In the genomic region with DNA sequence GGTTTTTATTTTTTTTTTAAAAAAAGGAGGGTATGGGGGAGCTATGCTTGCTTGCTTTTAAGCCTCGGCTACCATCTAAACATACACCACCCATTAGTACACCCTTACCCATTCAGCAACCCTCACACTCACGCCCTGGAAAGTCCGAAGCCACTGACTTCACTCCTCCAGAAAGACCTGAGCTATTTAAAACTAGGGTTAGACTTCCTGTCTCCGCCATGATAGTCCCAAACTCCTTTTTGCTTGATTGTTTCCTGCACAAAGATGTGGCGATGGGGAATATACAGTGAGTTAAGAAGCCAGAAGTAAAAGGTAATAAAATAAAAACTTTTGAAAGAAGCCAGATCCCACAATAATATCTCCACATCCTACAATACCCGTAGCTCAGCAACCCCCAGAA, we compare ENCODE assay signal across 15 mouse cellular contexts.
DNase-seq lines count a peak whose midpoint lies in the region; TF ChIP-seq lines count a peak whose summit lies in the region.
"Had no signal": no experiment of that assay in that cellular context is flagged by ENCODE, and none has a peak within 500 bp of the region (broad histone marks: within the 10 kb centered on the region; RNA-seq: fewer than 3 reads in every experiment).

No protein-coding gene starts in this region.

- TF ChIP-seq RAD21 in CH12.LX (IDR thresholded peaks at IDR 0.05; ENCODE audit: low read depth, low read length): no peak; the same call in 1 of the 2 replicates

- in situ Hi-C loops in CH12.LX (cut with MboI; ENCODE audit: low pct_ligation_motif_present, low pct_unique_long_range_greater_than_20kb, low sequenced_read_pairs): loop anchor here (5.0 kb wide), 1 partner anchor 100 kb away; no protein-coding TSS in a partner anchor

- TF ChIP-seq POLR2A in CH12.LX (IDR thresholded peaks at IDR 0.05; ENCODE audit: low read depth, low read length): no peak; the same call in 1 of the 2 replicates

- TF ChIP-seq CTCF in CH12.LX (conservative IDR thresholded peaks at IDR 0.05 in 1 of 2, IDR thresholded peaks at IDR 0.05 in 1 of 2; ENCODE audit: low read depth in 2 of 2, low read length in 2 of 2): no peak

- H3K27ac ChIP-seq in CH12.LX (ENCODE audit: insufficient read depth, low read depth): peak overlapping the region; percentile 98

- H3K9ac ChIP-seq in CH12.LX (ENCODE audit: insufficient read depth, low read depth): peak overlapping the region; percentile 98

- peaks cover 30 to 77% of the 10 kb centered on the region in 2 experiments for H3K4me1 ChIP-seq in CH12.LX (ENCODE audit: control insufficient read depth in 1 of 2, insufficient read depth in 2 of 2)

- H3K27me3 ChIP-seq in CH12.LX (replicated peaks): no peaks in the 10 kb centered on the region

- peaks cover 0 to 4% of the 10 kb centered on the region in 2 experiments for H3K36me3 ChIP-seq in CH12.LX (replicated peaks in 1 of 2; ENCODE audit: control insufficient read depth in 1 of 2, insufficient read depth in 1 of 2, low read length in 1 of 2)
- H3K36me3 ChIP-seq: G1E had no signal

- H3K79me2 ChIP-seq in CH12.LX (replicated peaks; ENCODE audit: control insufficient read depth, extremely low read depth, insufficient read depth, poor library complexity, severe bottlenecking): peaks cover 6% of the 10 kb centered on the region

- peaks cover 2% of the 10 kb centered on the region for H3K9me3 ChIP-seq in CH12.LX (replicated peaks; ENCODE audit: low read length)

- DNase-seq in CH12.LX (ENCODE audit: extremely low read depth): peak; percentile 70
- DNase-seq in adrenal gland, adult 8-10 months: no peak
- DNase-seq: adrenal gland, adult 2 months; adrenal gland, postnatal 10 days; adrenal gland, postnatal 14 days; adrenal gland, postnatal 25 days; adrenal gland, postnatal 36 days; B cell, adult 2 months; cerebellum, adult 11 months; cerebellum, adult 11-12 months; cerebellum, adult 18-20 months; cerebellum, adult 2 months; cerebellum, adult 8-10 months; cerebellum, adult 9-10 months had no signal

- dilution Hi-C loops in CH12.LX (cut with MboI; ENCODE audit: extremely low pct_ligation_motif_present, extremely low pct_unique_long_range_greater_than_20kb, low sequenced_read_pairs): no loop called here

- peak; percentile 57 for TF ChIP-seq EP300 in CH12.LX (IDR thresholded peaks at IDR 0.05; ENCODE audit: low read length)

- H3K4me3 ChIP-seq in CH12.LX (replicated peaks in 1 of 3; ENCODE audit: low read depth in 2 of 3, low read length in 2 of 3, poor library complexity in 1 of 3): no peak overlapping the region

- H3K4me2 ChIP-seq in CH12.LX (ENCODE audit: insufficient read depth, low read depth, poor library complexity, severe bottlenecking): peak overlapping the region; percentile 95

TF ChIP-seq in CH12.LX, 34 proteins besides CTCF, POLR2A, EP300 and RAD21:
- TF ChIP-seq USF1 (IDR thresholded peaks at IDR 0.05; ENCODE audit: low read depth, low read length) (no peak), MEF2A (IDR thresholded peaks at IDR 0.05; ENCODE audit: borderline replicate concordance, low read depth, low read length) (peak; percentile 95), MXI1 (IDR thresholded peaks at IDR 0.05; ENCODE audit: low read depth, low read length) (no peak), RCOR1 (conservative IDR thresholded peaks at IDR 0.05; ENCODE audit: low read depth, low read length) (no peak), JUND (conservative IDR thresholded peaks at IDR 0.05; ENCODE audit: low read depth, low read length) (peak; percentile 54; the same call in 1 of the 2 replicates), POLR2AphosphoS2 (IDR thresholded peaks at IDR 0.05; ENCODE audit: low read depth, low read length) (no peak), ZKSCAN1 (IDR thresholded peaks at IDR 0.05; ENCODE audit: borderline replicate concordance, low read depth, low read length) (no peak), BHLHE40 (IDR thresholded peaks at IDR 0.05; ENCODE audit: low read depth, low read length) (peak; percentile 63), KAT2A (IDR thresholded peaks at IDR 0.05; ENCODE audit: insufficient replicate concordance, low read length) (no peak), TBP (conservative IDR thresholded peaks at IDR 0.05; ENCODE audit: low read depth, low read length) (peak; percentile 86), ZMIZ1 (IDR thresholded peaks at IDR 0.05; ENCODE audit: low read depth, low read length) (no peak), NRF1 (IDR thresholded peaks at IDR 0.05; ENCODE audit: low read depth, low read length) (peak; percentile 30; the same call in 1 of the 2 replicates), ZC3H11A (IDR thresholded peaks at IDR 0.05; ENCODE audit: low read depth, low read length) (no peak), JUN (IDR thresholded peaks at IDR 0.05; ENCODE audit: insufficient read depth, low read depth, low read length) (no peak), CHD1 (IDR thresholded peaks at IDR 0.05; ENCODE audit: low read depth, low read length) (peak; percentile 1; the same call in 1 of the 2 replicates), ZNF384 (IDR thresholded peaks at IDR 0.05; ENCODE audit: low read depth, low read length) (peak; percentile 67), NELFE (IDR thresholded peaks at IDR 0.05; ENCODE audit: low read depth, low read length) (no peak), MYC (IDR thresholded peaks at IDR 0.05; ENCODE audit: low read depth, low read length) (0 out of 2 replicates have a peak, but pooled peaks have one; percentile 47), HCFC1 (IDR thresholded peaks at IDR 0.05; ENCODE audit: low read depth, low read length) (no peak), SMC3 (IDR thresholded peaks at IDR 0.05; ENCODE audit: low read depth, low read length) (no peak), USF2 (conservative IDR thresholded peaks at IDR 0.05; ENCODE audit: low read depth, low read length) (no peak), CHD2 (IDR thresholded peaks at IDR 0.05; ENCODE audit: low read length) (no peak), UBTF (IDR thresholded peaks at IDR 0.05; ENCODE audit: low read depth, low read length) (no peak), SIN3A (IDR thresholded peaks at IDR 0.05; ENCODE audit: low read length) (no peak), MAZ (IDR thresholded peaks at IDR 0.05; ENCODE audit: low read depth, low read length) (0 out of 2 replicates have a peak, but pooled peaks have one; percentile 8), MAFK (IDR thresholded peaks at IDR 0.05; ENCODE audit: insufficient replicate concordance, low read length) (no peak), MAX (IDR thresholded peaks at IDR 0.05; ENCODE audit: low read length) (no peak), PAX5 (IDR thresholded peaks at IDR 0.05; ENCODE audit: low read length) (no peak), ELF1 (IDR thresholded peaks at IDR 0.05; ENCODE audit: low read depth, low read length) (peak; percentile 47; the same call in 1 of the 2 replicates), TCF12 (IDR thresholded peaks at IDR 0.05; ENCODE audit: low read depth, low read length) (peak; percentile 84), GABPA (IDR thresholded peaks at IDR 0.05; ENCODE audit: insufficient replicate concordance, low read depth, low read length) (no peak), ETS1 (conservative IDR thresholded peaks at IDR 0.05; ENCODE audit: low read depth, low read length) (peak; percentile 63), IRF4 (IDR thresholded peaks at IDR 0.05; ENCODE audit: low read depth, low read length) (peak; percentile 56; the same call in 1 of the 2 replicates), E2F4 (IDR thresholded peaks at IDR 0.05; ENCODE audit: insufficient replicate concordance, low read depth, low read length) (no peak)
TF ChIP-seq in CH12.LX: peak in this region for 13.
